Mouse (Mus musculus) spleen, postnatal 10 days (tissue): ENCODE results near the gene Psmg3.

Experiments
- DNase-seq, 2 experiments: peaks; one replicate each; pipeline ENCODE4 v3.0.0; 2021 to 2022; ENCODE audit warnings: low spot score in 2 of 2

Psmg3 gene

GRCm38 (mm10) chr5:139815964-139816363 lies 10.7 kb downstream of the Psmg3 start:
- DNase-seq, result peak in 1 of 2 experiments; percentile 25

- DNase-seq, result no peak
Observed at GRCm38 (mm10) chr5:139813963-139814381, 12.7 kb downstream of the Psmg3 start.

DNA sequence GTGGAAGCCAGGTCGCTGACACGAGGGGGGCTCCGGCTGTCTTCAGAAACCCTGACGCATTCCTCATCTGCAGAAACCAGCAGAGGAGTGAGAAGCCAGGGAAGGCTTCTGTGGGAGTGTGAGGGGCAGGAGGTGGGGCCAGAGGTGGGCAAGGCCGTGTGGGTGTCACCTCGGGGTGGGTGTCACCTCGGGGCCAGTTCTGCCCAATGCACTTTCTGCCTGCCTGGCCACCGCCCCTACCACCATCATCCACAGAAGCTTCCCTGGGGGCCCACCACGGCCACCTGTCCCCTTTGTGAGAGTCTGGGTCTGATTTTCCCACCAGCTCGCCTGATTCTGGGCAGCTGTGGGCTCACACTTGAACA lies 13.6 kb downstream of the Psmg3 start:
- DNase-seq, result no peak

DNA sequence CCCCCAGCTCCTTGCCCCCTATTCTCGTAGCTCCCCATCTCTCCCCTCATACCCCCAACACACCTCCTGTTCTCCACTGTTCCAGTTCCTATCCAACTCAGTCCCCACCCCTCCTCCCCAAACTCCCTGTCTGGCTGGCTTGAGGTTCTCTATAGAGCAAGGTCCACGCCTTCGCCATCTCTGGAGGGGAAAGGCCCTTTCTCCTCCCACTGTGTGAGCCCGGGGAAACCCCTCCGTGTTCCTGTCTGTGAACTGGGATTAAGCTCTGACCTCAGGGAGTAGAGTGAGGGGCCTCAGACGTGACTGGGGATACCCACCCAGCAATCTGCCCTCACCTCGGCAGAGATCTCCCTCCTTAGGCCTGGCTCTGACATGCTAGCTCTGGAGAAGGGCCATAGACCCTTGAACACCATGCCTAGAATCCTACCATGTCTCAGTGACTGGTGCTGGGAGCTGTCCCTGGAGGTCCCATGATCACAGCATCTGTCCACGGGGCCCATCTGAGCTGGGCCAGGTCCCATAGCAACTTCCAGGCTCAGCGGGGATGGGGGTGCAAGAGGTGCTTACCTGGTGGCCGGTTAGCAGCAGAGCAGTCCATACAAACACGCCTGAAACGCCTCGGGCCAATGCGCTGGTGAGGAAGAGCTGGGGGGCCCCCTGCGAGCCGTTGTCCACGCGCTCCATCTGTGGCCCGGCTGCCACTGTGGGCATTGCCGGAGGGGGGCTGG lies 14.1 kb downstream of the Psmg3 start:
- DNase-seq, result peak; percentile 23 to 26

GRCm38 (mm10) chr5:139811677-139812397 lies 14.8 kb downstream of the Psmg3 start:
- DNase-seq, result peak; percentile 14 to 18

GRCm38 (mm10) chr5:139809397-139809796 lies 17.3 kb downstream of the Psmg3 start:
- peak; percentile 18 to 25 for DNase-seq

- DNase-seq, result peak in 1 of 2 experiments; percentile 52
Observed at GRCm38 (mm10) chr5:139805924-139806323, 20.8 kb downstream of the Psmg3 start.

DNA sequence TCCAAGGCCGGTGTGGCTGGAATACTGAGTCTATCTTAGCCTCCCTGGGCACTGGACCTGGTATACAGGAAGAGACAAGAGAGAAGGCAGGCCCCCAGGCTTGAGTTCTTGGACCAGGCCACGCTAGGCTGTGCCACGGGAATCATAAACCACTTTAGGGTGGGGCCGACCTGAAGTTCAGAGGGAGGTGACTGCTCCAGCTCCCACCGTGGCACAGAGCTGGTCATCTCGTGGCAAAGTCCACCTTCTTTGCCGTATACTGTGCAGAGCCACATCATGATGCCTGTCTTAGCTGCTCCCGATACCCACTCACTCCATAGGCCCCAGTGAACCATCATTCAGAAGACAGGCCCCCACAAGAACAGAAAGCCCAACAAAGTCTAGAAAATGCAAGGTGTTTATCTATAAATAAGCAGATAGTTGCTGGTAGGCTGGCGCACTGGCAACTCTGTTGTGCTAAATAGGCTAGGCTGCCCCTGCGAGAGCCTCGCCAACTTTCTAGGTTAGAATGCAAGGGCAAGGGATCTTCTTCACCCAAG lies 22.0 kb downstream of the Psmg3 start:
- DNase-seq, result peak; percentile 65 to 68

GRCm38 (mm10) chr5:139804107-139804551 lies 22.6 kb downstream of the Psmg3 start:
- peak; percentile 73 to 75 for DNase-seq

DNA sequence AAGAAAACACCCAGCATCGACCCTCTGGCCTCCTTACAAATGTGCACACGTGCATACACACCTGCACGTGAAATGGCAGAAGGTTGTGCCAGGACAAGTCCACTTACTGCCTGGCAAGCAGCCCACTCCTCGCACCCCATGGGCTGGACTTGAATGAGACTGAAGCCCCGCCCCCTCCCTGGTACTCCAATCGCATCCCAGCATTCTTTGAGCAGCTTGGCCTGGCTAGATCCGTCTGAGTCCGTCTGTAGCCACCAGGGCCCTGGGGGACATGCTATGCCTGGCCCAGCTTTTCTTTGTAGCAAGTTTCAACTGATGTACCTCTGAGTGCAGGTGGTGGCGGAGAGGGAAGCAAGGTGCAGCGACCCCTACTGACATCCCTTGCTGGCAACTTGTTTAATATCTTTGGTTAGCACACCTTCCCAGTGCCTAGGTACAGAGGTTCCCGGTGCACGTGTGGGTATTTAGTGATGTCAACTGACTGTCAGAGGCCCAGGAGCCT lies 23.0 kb downstream of the Psmg3 start:
- peak; percentile 75 to 90 for DNase-seq

DNA sequence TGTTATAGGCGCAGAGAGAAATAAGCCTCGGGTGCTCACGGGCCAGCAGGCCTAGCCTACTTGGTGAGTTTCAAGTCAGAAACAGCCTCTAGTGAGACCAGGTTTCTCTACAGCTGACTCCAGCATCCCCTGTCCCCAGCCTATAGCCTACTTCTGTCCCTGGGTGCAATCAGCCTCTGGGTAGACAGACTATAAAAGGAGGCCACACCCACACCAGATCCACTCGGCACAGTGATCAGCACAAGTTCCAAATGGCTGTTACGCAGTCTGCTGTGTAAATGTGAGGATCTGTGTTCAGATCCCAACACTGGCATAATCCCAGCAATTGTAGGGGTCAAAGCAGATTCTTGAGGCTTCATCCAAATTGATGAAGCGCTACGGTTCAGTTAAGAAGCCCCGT lies 23.5 kb downstream of the Psmg3 start:
- DNase-seq, result peak in 1 of 2 experiments; percentile 51

- DNase-seq, result peak in 1 of 2 experiments; percentile 15
Observed at GRCm38 (mm10) chr5:139801880-139802279, 24.8 kb downstream of the Psmg3 start.

DNA sequence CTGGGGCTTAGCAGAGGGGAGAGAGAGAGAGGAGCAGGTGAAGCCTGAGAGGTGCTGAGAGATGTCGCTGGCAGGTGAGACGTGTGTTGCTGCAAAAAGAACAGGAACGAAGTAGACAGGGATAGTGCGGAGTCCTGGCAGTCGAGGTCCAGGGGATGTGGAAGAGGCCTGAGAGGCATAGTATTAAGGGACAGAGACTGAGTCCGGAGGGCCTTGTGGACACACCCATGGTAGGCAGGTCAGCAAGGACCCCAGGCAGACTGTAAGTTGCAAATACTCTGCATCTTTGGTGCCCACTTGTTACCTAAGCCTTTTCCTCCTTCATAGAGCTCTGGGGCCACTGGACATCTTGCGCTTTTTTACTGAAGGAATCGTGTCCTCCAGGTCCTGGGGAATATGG lies 25.5 kb downstream of the Psmg3 start:
- peak in 1 of 2 experiments; percentile 12 for DNase-seq

- DNase-seq, result peak in 1 of 2 experiments; percentile 16
Observed at GRCm38 (mm10) chr5:139799801-139800590, 26.7 kb downstream of the Psmg3 start.

GRCm38 (mm10) chr5:139799041-139799440 lies 27.6 kb downstream of the Psmg3 start:
- no peak for DNase-seq

DNA sequence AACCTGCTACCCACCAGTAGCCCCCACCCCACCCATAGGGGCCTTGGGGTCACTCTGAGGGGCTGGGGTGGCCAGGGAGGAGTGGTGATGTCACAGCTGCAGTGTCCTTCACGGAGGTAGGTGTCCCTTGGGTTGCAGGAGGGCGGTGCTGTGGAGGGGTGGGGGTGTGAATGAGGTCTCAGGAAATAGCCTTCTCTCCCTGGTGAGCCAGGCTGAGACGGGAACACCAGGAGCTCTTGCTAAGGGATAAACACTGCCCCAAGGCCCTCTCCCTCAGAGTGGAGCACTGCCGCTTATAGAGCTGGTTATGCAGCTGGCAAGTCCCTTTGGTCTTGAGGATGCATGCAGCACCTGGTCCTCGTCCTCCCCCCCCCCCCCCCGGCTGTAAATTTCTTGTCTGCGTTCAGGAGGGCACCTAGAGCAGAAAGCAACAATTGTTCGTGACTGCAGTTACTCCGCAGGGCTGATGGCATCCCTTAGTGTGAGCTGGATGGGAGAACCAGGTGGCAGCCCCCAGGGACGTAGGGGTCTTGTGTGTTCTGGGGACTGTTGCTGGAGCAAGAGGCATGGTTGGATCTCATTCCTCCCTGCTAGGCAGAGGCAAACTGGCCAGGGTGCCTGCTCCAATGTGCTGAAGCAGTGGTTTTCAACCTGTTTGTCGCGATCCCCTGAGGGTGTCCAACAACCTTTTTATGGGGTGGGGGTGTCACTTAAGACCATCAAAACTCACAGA lies 28.4 kb downstream of the Psmg3 start:
- no peak for DNase-seq

- no peak for DNase-seq
Observed at GRCm38 (mm10) chr5:139797473-139798167, 29.1 kb downstream of the Psmg3 start.

DNA sequence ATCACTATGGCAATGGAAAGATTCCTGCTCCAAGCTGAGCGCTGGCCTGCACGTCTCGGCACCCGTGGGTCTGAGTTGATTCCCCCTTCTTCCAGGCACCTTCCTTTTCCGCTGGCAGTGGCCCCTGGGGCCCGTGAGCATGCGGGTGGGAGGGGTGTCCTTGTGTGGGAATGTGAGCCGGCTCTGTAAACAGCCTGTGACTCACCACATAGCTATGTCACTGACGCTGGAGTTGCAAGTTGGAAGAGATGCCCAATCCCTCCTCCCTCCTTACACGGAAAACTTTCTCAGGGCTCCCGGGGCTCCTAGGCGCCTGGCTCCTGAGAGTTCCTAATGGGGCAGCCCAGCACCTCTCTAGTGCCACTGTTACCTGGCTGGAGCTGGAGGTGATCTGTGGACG lies 29.8 kb downstream of the Psmg3 start:
- peak in 1 of 2 experiments; percentile 15 for DNase-seq

DNA sequence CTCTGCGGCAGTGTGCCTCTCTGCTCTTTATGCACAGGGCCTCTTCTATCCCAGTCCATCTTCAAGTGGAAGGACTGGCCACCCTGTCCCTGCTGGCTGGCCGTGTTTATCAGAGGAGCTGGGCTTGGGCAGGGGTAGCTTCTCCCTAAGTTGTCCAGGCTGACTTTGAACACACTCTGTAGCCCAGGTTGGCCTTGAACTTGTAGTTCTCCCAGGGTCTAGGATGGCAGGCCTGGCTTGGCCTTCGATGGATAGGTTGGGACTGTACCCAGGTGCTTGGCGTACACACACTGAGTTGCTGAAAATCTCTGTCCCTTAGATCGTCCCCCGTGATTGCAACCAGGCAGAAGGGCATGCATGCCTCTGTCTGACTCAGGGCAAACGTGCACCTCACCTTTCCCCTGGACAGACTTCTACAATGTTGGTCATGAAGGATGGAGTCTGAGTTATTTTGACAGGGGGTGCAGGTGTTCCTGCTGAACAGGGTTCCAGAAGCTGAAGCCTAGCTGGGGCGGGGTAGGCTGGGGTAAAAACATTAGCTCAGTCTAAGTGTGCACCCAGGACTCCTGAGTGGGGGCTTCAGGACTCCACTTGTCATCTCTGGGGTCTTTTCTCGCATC lies 30.6 kb downstream of the Psmg3 start:
- peak in 1 of 2 experiments; percentile 7 for DNase-seq

DNA sequence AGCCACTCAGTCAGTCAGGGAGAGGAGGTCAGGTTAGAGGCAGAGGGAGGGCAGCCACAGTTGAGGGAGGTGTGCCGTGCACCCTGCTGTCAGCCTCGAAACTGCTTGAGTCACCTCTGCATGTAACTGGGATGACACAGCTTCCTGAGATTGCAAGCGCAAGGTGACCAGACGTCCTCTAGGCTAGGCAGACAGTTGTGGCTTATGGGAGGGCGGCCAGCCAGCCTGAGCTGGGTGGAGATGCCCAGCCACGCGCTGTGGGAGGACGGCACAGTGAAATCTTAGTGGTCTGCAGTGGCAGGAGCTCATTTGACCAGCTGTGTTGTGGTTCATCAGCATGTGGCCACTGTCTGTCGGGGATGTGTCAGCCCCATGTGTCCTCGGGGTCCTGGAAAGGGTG lies 31.7 kb downstream of the Psmg3 start:
- DNase-seq, result peak in 1 of 2 experiments; percentile 58
